Mouse (Mus musculus) CH12.LX (cell line): Measurements from ENCODE around the gene Gm20388. TPM values are rescaled to one million over a fixed set of nuclear protein-coding genes. Genes with fewer than 3 reads are reported as not detected.

Experiments
- DNase-seq: peaks from one replicate; pipeline ENCODE4 v3.0.0-alpha.2; 2013; ENCODE audit errors: extremely low read depth
- H3K27ac ChIP-seq: 2 replicates; pipeline ENCODE4 v1.5.1; 2012; ENCODE audit warnings: low read depth, mild to moderate bottlenecking, control low read depth, moderate library complexity; ENCODE audit not compliant: insufficient read depth
- H3K27me3 ChIP-seq: replicated peaks from 2 replicates; pipeline ENCODE3; 2012; ENCODE audit warnings: inconsistent platforms
- H3K36me3 ChIP-seq, 2 experiments: replicated peaks in 1 of 2; 2 replicates each; pipeline versions ENCODE3 to v1.6.1; 2012; ENCODE audit warnings: inconsistent platforms in 1 of 2, low read length in 1 of 2, mild to moderate bottlenecking in 1 of 2, mixed read lengths in 1 of 2, moderate library complexity in 1 of 2; ENCODE audit not compliant: control insufficient read depth in 1 of 2, insufficient read depth in 1 of 2
- H3K4me1 ChIP-seq, 2 experiments: 2 replicates each; pipeline ENCODE4 v1.6.1; 2012; ENCODE audit warnings: inconsistent platforms in 1 of 2, moderate library complexity in 1 of 2; ENCODE audit not compliant: insufficient read depth in 2 of 2, control insufficient read depth in 1 of 2
- H3K4me2 ChIP-seq: 2 replicates; pipeline ENCODE4 v1.6.1; 2012; ENCODE audit warnings: low read depth, mild to moderate bottlenecking, control low read depth; ENCODE audit not compliant: poor library complexity, insufficient read depth, severe bottlenecking
- H3K4me3 ChIP-seq, 3 experiments: fragments of 150-350 bp in 1 of 3; sonication (generic) in 1 of 3; replicated peaks in 1 of 3; 2 replicates each; pipeline versions ENCODE3 to v1.5.1; 2011 to 2012; ENCODE audit warnings: low read depth in 2 of 3, low read length in 2 of 3, mild to moderate bottlenecking in 2 of 3, moderate library complexity in 2 of 3, control low read depth in 1 of 3, improper control_type of control experiment in 1 of 3, inconsistent platforms in 1 of 3, mixed read lengths in 1 of 3; ENCODE audit not compliant: poor library complexity in 1 of 3
- H3K79me2 ChIP-seq: replicated peaks from 2 replicates; pipeline ENCODE4 v1.6.1; 2012; ENCODE audit warnings: mild to moderate bottlenecking, moderate library complexity; ENCODE audit not compliant: control insufficient read depth, poor library complexity, insufficient read depth, severe bottlenecking; ENCODE audit errors: extremely low read depth
- H3K9ac ChIP-seq: 2 replicates; pipeline ENCODE4 v1.6.1; 2012; ENCODE audit warnings: low read depth, mild to moderate bottlenecking, control low read depth, moderate library complexity; ENCODE audit not compliant: insufficient read depth
- H3K9me3 ChIP-seq: replicated peaks from 2 replicates; pipeline ENCODE3; 2012; ENCODE audit warnings: low read length, inconsistent platforms, mixed read lengths
- BHLHE40 ChIP-seq: IDR thresholded peaks from 2 replicates; pipeline ENCODE4 v1.6.1; 2011; ENCODE audit warnings: mild to moderate bottlenecking, low read depth, low read length, improper control_type of control experiment
- E2F4 ChIP-seq: IDR thresholded peaks from 2 replicates; pipeline ENCODE4 v1.6.1; 2011; ENCODE audit warnings: low read depth, low read length, improper control_type of control experiment; ENCODE audit not compliant: insufficient replicate concordance
- ELF1 ChIP-seq: IDR thresholded peaks from 2 replicates; pipeline ENCODE4 v1.6.1; 2014; ENCODE audit warnings: low read depth, mild to moderate bottlenecking, inconsistent platforms, low read length, improper control_type of control experiment
- HCFC1 ChIP-seq: IDR thresholded peaks from 2 replicates; pipeline ENCODE4 v1.6.1; 2012; ENCODE audit warnings: low read depth, mild to moderate bottlenecking, inconsistent platforms, low read length, improper control_type of control experiment
- IRF4 ChIP-seq: IDR thresholded peaks from 2 replicates; pipeline ENCODE4 v1.6.1; 2014; ENCODE audit warnings: low read depth, mild to moderate bottlenecking, inconsistent platforms, low read length, improper control_type of control experiment
- JUND ChIP-seq: conservative IDR thresholded peaks from 2 replicates; pipeline ENCODE4 v1.6.1; 2011; ENCODE audit warnings: low read depth, low read length, improper control_type of control experiment
- KAT2A ChIP-seq: IDR thresholded peaks from 2 replicates; pipeline ENCODE4 v1.6.1; 2012; ENCODE audit warnings: low read length, improper control_type of control experiment, inconsistent platforms; ENCODE audit not compliant: insufficient replicate concordance
- MAZ ChIP-seq: IDR thresholded peaks from 2 replicates; pipeline ENCODE4 v1.6.1; 2012; ENCODE audit warnings: low read depth, mild to moderate bottlenecking, inconsistent platforms, low read length, improper control_type of control experiment, moderate library complexity
- MEF2A ChIP-seq: IDR thresholded peaks from 2 replicates; pipeline ENCODE4 v1.6.1; 2014; ENCODE audit warnings: low read depth, mild to moderate bottlenecking, inconsistent platforms, low read length, improper control_type of control experiment, borderline replicate concordance
- POLR2AphosphoS2 ChIP-seq: IDR thresholded peaks from 2 replicates; pipeline ENCODE4 v1.6.1; 2011; ENCODE audit warnings: low read depth, low read length, improper control_type of control experiment
- RAD21 ChIP-seq: IDR thresholded peaks from 2 replicates; pipeline ENCODE4 v1.6.1; 2011; ENCODE audit warnings: low read depth, mild to moderate bottlenecking, low read length, improper control_type of control experiment, moderate library complexity
- UBTF ChIP-seq: IDR thresholded peaks from 2 replicates; pipeline ENCODE4 v1.6.1; 2012; ENCODE audit warnings: low read depth, mild to moderate bottlenecking, inconsistent platforms, low read length, improper control_type of control experiment, moderate library complexity
- dilution Hi-C: fragments of 300-500 bp; cut with MboI; formaldehyde crosslinking; loops from 2 replicates; pipeline ENCODE4 v1.14.3; 2020; ENCODE audit warnings: low sequenced_read_pairs; ENCODE audit not compliant: extremely low pct_unique_long_range_greater_than_20kb, extremely low pct_ligation_motif_present
- in situ Hi-C: fragments of 300-500 bp; cut with MboI; formaldehyde crosslinking; loops from 3 replicates; pipeline ENCODE4 v1.14.3; 2019; ENCODE audit warnings: low sequenced_read_pairs, low pct_ligation_motif_present, low pct_unique_long_range_greater_than_20kb, mixed read lengths
- polyA plus RNA-seq: library from polyadenylated mRNA; unstranded; fragments of >175 nt; gene quantifications from 2 replicates; pipeline ENCODE4 v1.2.1, GENCODE M21; 2012; ENCODE audit warnings: low read depth; ENCODE audit not compliant: insufficient read length
- total RNA-seq, 2 experiments: library from RNA; depleted of rRNA; stranded (reverse); fragments of 300-350 nt in 1 of 2; fragments of >200 nt in 1 of 2; gene quantifications; 2 replicates each; pipeline ENCODE4 v1.2.3; 2012 to 2014

The Gm20388 gene
- total and polyA plus RNA-seq, 3 experiments, result 14.8 to 26.3 (median 22.2) TPM

GRCm38 (mm10) chr8:123527720-123528489, 3617.3 kb downstream of the Gm20388 start:
- Histone ChIP-seq H3K27me3 (no peaks in the 10 kb centered on the region), H3K9me3 (no peaks in the 10 kb centered on the region), H3K9ac (no peak overlapping the region), H3K4me1 (no peaks in the 10 kb centered on the region), H3K36me3 (peaks cover 86 to 96% of the 10 kb centered on the region in 2 experiments), H3K27ac (no peak overlapping the region), H3K4me2 (no peak overlapping the region), H3K79me2 (no peaks in the 10 kb centered on the region)
- in situ Hi-C loops, result no loop called here
- no peak for TF ChIP-seq IRF4
- no peak for TF ChIP-seq KAT2A
- TF ChIP-seq POLR2AphosphoS2, result no peak
- no peak for TF ChIP-seq MEF2A
- TF ChIP-seq, all 38 proteins: peak for 0
- H3K4me3 ChIP-seq, result no peak overlapping the region
- no peak for DNase-seq
- dilution Hi-C loops, result no loop called here

- H3K79me2 ChIP-seq, result no peaks in the 10 kb centered on the region
- no peak overlapping the region for H3K4me2 ChIP-seq
- no peak for TF ChIP-seq UBTF
- TF ChIP-seq HCFC1, result no peak
- no peak for TF ChIP-seq MAZ
- TF ChIP-seq ELF1, result no peak
- no peak for TF ChIP-seq JUND
- TF ChIP-seq E2F4, result no peak
- no peak for TF ChIP-seq RAD21
- no peak for TF ChIP-seq BHLHE40
- dilution Hi-C loops (no loop called here), in situ Hi-C loops (no loop called here)
- no peak overlapping the region for H3K27ac ChIP-seq
- H3K36me3 ChIP-seq, result peaks cover 43 to 55% of the 10 kb centered on the region in 2 experiments
- H3K9me3 ChIP-seq, result no peaks in the 10 kb centered on the region
- H3K27me3 ChIP-seq, result no peaks in the 10 kb centered on the region
- no peak for DNase-seq
- H3K9ac ChIP-seq, result no peak overlapping the region
- no peak overlapping the region for H3K4me3 ChIP-seq
- no peaks in the 10 kb centered on the region for H3K4me1 ChIP-seq
Observed at GRCm38 (mm10) chr8:123536242-123536989, 3625.8 kb downstream of the Gm20388 start.
